Mouse (Mus musculus): ENCODE results near the gene Rbbp5. TPM values are rescaled to one million over a fixed set of nuclear protein-coding genes. Genes with fewer than 3 reads are reported as not detected.

Rbbp5 gene
- polyA plus RNA-seq, 1 experiment from 2014 or later: 46.5 TPM

- 85% methylated on average over 3 of the region's 3 CpGs for WGBS
- no peak overlapping the region for H3K9ac ChIP-seq (ENCODE audit: low read length)
- peaks cover 5% of the 10 kb centered on the region for H3K4me1 ChIP-seq (ENCODE audit: control insufficient read depth, insufficient read depth, low read length)
- DNase-seq (ENCODE audit: low spot score) (no peak), ATAC-seq (no peak)
- H3K36me3 ChIP-seq (ENCODE audit: control insufficient read depth, insufficient read depth, low read length): peaks cover 15% of the 10 kb centered on the region; the same call in 1 of the 2 replicates
- H3K9me3 ChIP-seq (replicated peaks; ENCODE audit: control insufficient read depth, low read length): no peaks in the 10 kb centered on the region
- 0 out of 2 replicates have a peak, but pooled peaks cover 4% of the 10 kb centered on the region for H3K27me3 ChIP-seq (replicated peaks; ENCODE audit: control insufficient read depth, insufficient read depth, low read length)
- no peak overlapping the region for H3K27ac ChIP-seq (ENCODE audit: low read depth, low read length)
- no peak overlapping the region for H3K4me2 ChIP-seq (ENCODE audit: low read length)
- no peak overlapping the region for H3K4me3 ChIP-seq (ENCODE audit: low read depth, low read length)
These were observed 59.3 kb downstream of the Rbbp5 start for GRCm38 (mm10) chr1:132536416-132536815.

- peaks cover 5% of the 10 kb centered on the region; the same call in 1 of the 2 replicates for H3K36me3 ChIP-seq (ENCODE audit: control insufficient read depth, insufficient read depth, low read length)
- no peaks in the 10 kb centered on the region for H3K9me3 ChIP-seq (replicated peaks; ENCODE audit: control insufficient read depth, low read length)
- peaks cover 5% of the 10 kb centered on the region for H3K4me1 ChIP-seq (ENCODE audit: control insufficient read depth, insufficient read depth, low read length)
- no peak for ATAC-seq
- H3K27ac ChIP-seq (ENCODE audit: low read depth, low read length): no peak overlapping the region
- no peak overlapping the region for H3K4me3 ChIP-seq (ENCODE audit: low read depth, low read length)
- WGBS: 77% methylated on average over 5 of the region's 5 CpGs
- H3K9ac ChIP-seq (ENCODE audit: low read length): no peak overlapping the region
- H3K4me2 ChIP-seq (ENCODE audit: low read length): peak overlapping the region; percentile 69
- 0 out of 2 replicates have a peak, but pooled peaks cover 12% of the 10 kb centered on the region for H3K27me3 ChIP-seq (replicated peaks; ENCODE audit: control insufficient read depth, insufficient read depth, low read length)
- DNase-seq (ENCODE audit: low spot score): no peak
These were observed 60.6 kb downstream of the Rbbp5 start for GRCm38 (mm10) chr1:132537736-132538135.

GRCm38 (mm10) chr1:132540701-132541100, 63.5 kb downstream of the Rbbp5 start:
- 61% methylated on average over 7 of the region's 7 CpGs for WGBS
- no peaks in the 10 kb centered on the region for H3K36me3 ChIP-seq (ENCODE audit: control insufficient read depth, insufficient read depth, low read length)
- H3K9ac ChIP-seq (ENCODE audit: low read length): peak overlapping the region; percentile 74; the same call in 1 of the 2 replicates
- no peak for ATAC-seq
- no peaks in the 10 kb centered on the region; the same call in 1 of the 2 replicates for H3K4me1 ChIP-seq (ENCODE audit: control insufficient read depth, insufficient read depth, low read length)
- H3K9me3 ChIP-seq (replicated peaks; ENCODE audit: control insufficient read depth, low read length): no peaks in the 10 kb centered on the region
- peak overlapping the region; percentile 69 for H3K4me2 ChIP-seq (ENCODE audit: low read length)
- H3K4me3 ChIP-seq (ENCODE audit: low read depth, low read length): peak overlapping the region; percentile 46
- no peak overlapping the region for H3K27ac ChIP-seq (ENCODE audit: low read depth, low read length)
- 0 out of 2 replicates have a peak, but pooled peaks cover 12% of the 10 kb centered on the region for H3K27me3 ChIP-seq (replicated peaks; ENCODE audit: control insufficient read depth, insufficient read depth, low read length)
- DNase-seq (ENCODE audit: low spot score): no peak

- H3K9me3 ChIP-seq (replicated peaks; ENCODE audit: control insufficient read depth, low read length): no peaks in the 10 kb centered on the region
- H3K4me1 ChIP-seq (ENCODE audit: control insufficient read depth, insufficient read depth, low read length): no peaks in the 10 kb centered on the region; the same call in 1 of the 2 replicates
- DNase-seq (ENCODE audit: low spot score): no peak
- 0 out of 2 replicates have a peak, but pooled peaks cover 12% of the 10 kb centered on the region for H3K27me3 ChIP-seq (replicated peaks; ENCODE audit: control insufficient read depth, insufficient read depth, low read length)
- 0 out of 2 replicates have a peak overlapping the region, but pooled peaks have one; percentile 27 for H3K27ac ChIP-seq (ENCODE audit: low read depth, low read length)
- peak overlapping the region; percentile 69 for H3K4me2 ChIP-seq (ENCODE audit: low read length)
- H3K36me3 ChIP-seq (ENCODE audit: control insufficient read depth, insufficient read depth, low read length): no peaks in the 10 kb centered on the region
- H3K9ac ChIP-seq (ENCODE audit: low read length): peak overlapping the region; percentile 74
- WGBS: 5% methylated on average over 14 of the region's 14 CpGs
- no peak for ATAC-seq
- peak overlapping the region; percentile 46 for H3K4me3 ChIP-seq (ENCODE audit: low read depth, low read length)
These were observed 64.1 kb downstream of the Rbbp5 start for GRCm38 (mm10) chr1:132541171-132541823.

- H3K4me2 ChIP-seq (ENCODE audit: low read length): peak overlapping the region; percentile 69
- DNase-seq (ENCODE audit: low spot score): no peak
- ATAC-seq: peak; percentile 5; the same call in 1 of the 2 replicates
- peak overlapping the region; percentile 46 for H3K4me3 ChIP-seq (ENCODE audit: low read depth, low read length)
- H3K27me3 ChIP-seq (replicated peaks; ENCODE audit: control insufficient read depth, insufficient read depth, low read length): 0 out of 2 replicates have a peak, but pooled peaks cover 12% of the 10 kb centered on the region
- H3K9me3 ChIP-seq (replicated peaks; ENCODE audit: control insufficient read depth, low read length): no peaks in the 10 kb centered on the region
- H3K4me1 ChIP-seq (ENCODE audit: control insufficient read depth, insufficient read depth, low read length): no peaks in the 10 kb centered on the region; the same call in 1 of the 2 replicates
- H3K27ac ChIP-seq (ENCODE audit: low read depth, low read length): peak overlapping the region; percentile 78; the same call in 1 of the 2 replicates
- 14% methylated on average over 5 of the region's 5 CpGs for WGBS
- H3K9ac ChIP-seq (ENCODE audit: low read length): peak overlapping the region; percentile 74
- no peaks in the 10 kb centered on the region for H3K36me3 ChIP-seq (ENCODE audit: control insufficient read depth, insufficient read depth, low read length)
These were observed 64.8 kb downstream of the Rbbp5 start for GRCm38 (mm10) chr1:132541824-132542599.

GRCm38 (mm10) chr1:132542762-132543306, 65.7 kb downstream of the Rbbp5 start, which contains the start of gene Cntn2:
Gene Cntn2, minus strand, starts transcription at chr1:132543256.
- peak; percentile 85 for DNase-seq (ENCODE audit: low spot score)
- no peaks in the 10 kb centered on the region for H3K9me3 ChIP-seq (replicated peaks; ENCODE audit: control insufficient read depth, low read length)
- WGBS: 1% methylated on average over 29 of the region's 30 CpGs
- H3K9ac ChIP-seq (ENCODE audit: low read length): peak within 1 kb of the TSS; percentile 74
- no peaks in the 10 kb centered on the region for H3K36me3 ChIP-seq (ENCODE audit: control insufficient read depth, insufficient read depth, low read length)
- peak within 1 kb of the TSS; percentile 78 for H3K27ac ChIP-seq (ENCODE audit: low read depth, low read length)
- 0 out of 2 replicates have a peak, but pooled peaks cover 12% of the 10 kb centered on the region for H3K27me3 ChIP-seq (replicated peaks; ENCODE audit: control insufficient read depth, insufficient read depth, low read length)
- peak within 1 kb of the TSS; percentile 69 for H3K4me2 ChIP-seq (ENCODE audit: low read length)
- H3K4me3 ChIP-seq (ENCODE audit: low read depth, low read length): peak within 1 kb of the TSS; percentile 46
- no peaks in the 10 kb centered on the region; the same call in 1 of the 2 replicates for H3K4me1 ChIP-seq (ENCODE audit: control insufficient read depth, insufficient read depth, low read length)
- peak; percentile 92 for ATAC-seq

- Histone ChIP-seq H3K27me3 (replicated peaks; ENCODE audit: control insufficient read depth, insufficient read depth, low read length) (0 out of 2 replicates have a peak, but pooled peaks cover 12% of the 10 kb centered on the region), H3K9ac (ENCODE audit: low read length) (no peak overlapping the region), H3K4me2 (ENCODE audit: low read length) (no peak overlapping the region), H3K4me3 (ENCODE audit: low read depth, low read length) (no peak overlapping the region), H3K4me1 (ENCODE audit: control insufficient read depth, insufficient read depth, low read length) (no peaks in the 10 kb centered on the region; the same call in 1 of the 2 replicates), H3K27ac (ENCODE audit: low read depth, low read length) (peak overlapping the region; percentile 45; the same call in 1 of the 2 replicates), H3K36me3 (ENCODE audit: control insufficient read depth, insufficient read depth, low read length) (no peaks in the 10 kb centered on the region), H3K9me3 (replicated peaks; ENCODE audit: control insufficient read depth, low read length) (no peaks in the 10 kb centered on the region)
- ATAC-seq (no peak), DNase-seq (ENCODE audit: low spot score) (no peak)
- 62% methylated on average over 8 of the region's 8 CpGs for WGBS
These were observed 66.6 kb downstream of the Rbbp5 start for GRCm38 (mm10) chr1:132543789-132544188.

Data from forebrain, embryonic 14.5 days (tissue).